Mouse (Mus musculus) liver, embryonic 16.5 days (tissue): Measurements from ENCODE around the gene Cdc42bpa. TPM values are rescaled to one million over a fixed set of nuclear protein-coding genes. Genes with fewer than 3 reads are reported as not detected.

Experiments used
- ATAC-seq: fragments of 200-750 bp; cut with Nextera tagmentation; 2 replicates; pipeline ENCODE4 v1.8.0; 2017; ENCODE audit warnings: low read depth, mild to moderate bottlenecking, moderate number of reproducible peaks, moderate library complexity
- H3K27ac ChIP-seq: fragments of 300-500 bp; sonication (generic); 2 replicates; pipeline ENCODE4 v1.5.1; 2014; ENCODE audit warnings: mild to moderate bottlenecking, low read length
- H3K27me3 ChIP-seq: fragments of 300-500 bp; sonication (generic); 2 replicates; pipeline ENCODE4 v1.6.1; 2014; ENCODE audit warnings: low read depth, low read length, mixed read lengths; ENCODE audit not compliant: control insufficient read depth, insufficient read depth
- H3K36me3 ChIP-seq: fragments of 300-500 bp; sonication (generic); 2 replicates; pipeline ENCODE4 v1.6.1; 2014; ENCODE audit warnings: mild to moderate bottlenecking; ENCODE audit not compliant: control insufficient read depth, insufficient read depth
- H3K4me1 ChIP-seq: fragments of 300-500 bp; sonication (generic); 2 replicates; pipeline ENCODE4 v1.6.1; 2014; ENCODE audit warnings: low read depth, low read length, mixed read lengths; ENCODE audit not compliant: control insufficient read depth
- H3K4me2 ChIP-seq: fragments of 300-500 bp; sonication (generic); 2 replicates; pipeline ENCODE4 v1.6.1; 2014; ENCODE audit warnings: low read depth, low read length, mixed read lengths
- H3K4me3 ChIP-seq: fragments of 300-500 bp; sonication (generic); 2 replicates; pipeline ENCODE4 v1.5.1; 2014; ENCODE audit warnings: low read depth, mild to moderate bottlenecking, low read length
- H3K9ac ChIP-seq: fragments of 300-500 bp; sonication (generic); 2 replicates; pipeline ENCODE4 v1.6.1; 2014; ENCODE audit warnings: low read depth, low read length
- H3K9me3 ChIP-seq: fragments of 300-500 bp; sonication (generic); replicated peaks from 2 replicates; pipeline ENCODE4 v1.6.1; 2016; ENCODE audit warnings: low read length; ENCODE audit not compliant: control insufficient read depth
- WGBS: fragments of 180-500 bp; shearing (Covaris S2); extraction: QIAGEN DNeasy Blood & Tissue Kit; methylation state at CpG from one replicate; pipeline ENCODE4 v1.1.7; 2014; ENCODE audit not compliant: insufficient replicate concordance; 5-methylcytosine and 5-hydroxymethylcytosine counted together
- polyA plus RNA-seq: library from polyadenylated mRNA; unstranded; fragments of >200 nt; fragmentation: Nextera tagmentation; extraction: Ambion mirVana; gene quantifications from 2 replicates; pipeline ENCODE4 v1.2.1, GENCODE M21; 2015

Cdc42bpa gene
- 6.7 and 7.1 TPM in 2 replicates for polyA plus RNA-seq

DNA sequence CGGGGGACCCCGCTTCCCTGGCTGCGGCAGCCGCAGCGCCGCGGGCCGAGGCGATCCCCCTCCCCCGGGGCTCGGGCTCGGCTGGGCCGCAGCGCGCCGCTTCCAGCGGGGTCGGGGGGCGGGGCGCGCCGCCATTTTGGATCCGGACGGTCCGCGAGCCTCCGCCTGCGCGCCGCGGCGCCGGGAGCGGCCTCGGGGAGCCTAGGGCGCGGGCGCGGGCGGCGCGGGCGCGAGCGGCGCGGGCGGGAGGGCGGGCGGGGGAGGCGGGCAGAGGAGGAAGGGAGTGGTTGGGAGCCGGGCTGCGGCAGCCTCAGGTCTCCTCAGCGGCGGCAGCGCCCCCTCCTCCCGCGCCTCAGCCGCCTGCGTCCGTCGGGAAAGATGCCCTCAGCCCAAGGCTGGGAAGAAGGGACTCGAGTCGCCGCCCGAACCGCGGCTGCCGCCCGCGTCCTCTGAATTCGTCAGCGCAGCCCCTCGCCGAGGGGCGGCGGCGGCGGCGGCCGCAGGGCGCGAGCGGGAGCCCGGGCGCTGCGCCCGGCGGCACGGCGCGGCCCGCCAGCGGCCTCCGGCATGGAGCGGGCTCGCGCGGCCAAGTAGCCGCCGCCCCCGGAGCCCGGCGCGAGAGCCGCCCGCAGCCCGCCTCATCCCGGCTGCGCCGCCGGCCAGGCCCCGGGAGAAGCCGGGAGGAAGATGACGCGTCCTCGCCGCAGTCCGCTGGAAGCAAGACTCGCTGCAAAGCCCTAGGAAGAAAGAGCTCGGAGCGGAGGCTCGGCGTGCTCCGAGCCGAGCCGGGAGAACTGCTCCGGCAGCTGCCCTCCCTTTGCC, at the start of gene Cdc42bpa:
Gene Cdc42bpa (plus strand): TSS at position 752 of the 822 bp plus-strand sequence.
- 0% methylated on average over 62 of the region's 128 CpGs for whole genome bisulfite sequencing
- Histone ChIP-seq H3K9me3 (no peaks in the 10 kb centered on the region), H3K9ac (peak within 1 kb of the TSS; percentile 94)

DNA sequence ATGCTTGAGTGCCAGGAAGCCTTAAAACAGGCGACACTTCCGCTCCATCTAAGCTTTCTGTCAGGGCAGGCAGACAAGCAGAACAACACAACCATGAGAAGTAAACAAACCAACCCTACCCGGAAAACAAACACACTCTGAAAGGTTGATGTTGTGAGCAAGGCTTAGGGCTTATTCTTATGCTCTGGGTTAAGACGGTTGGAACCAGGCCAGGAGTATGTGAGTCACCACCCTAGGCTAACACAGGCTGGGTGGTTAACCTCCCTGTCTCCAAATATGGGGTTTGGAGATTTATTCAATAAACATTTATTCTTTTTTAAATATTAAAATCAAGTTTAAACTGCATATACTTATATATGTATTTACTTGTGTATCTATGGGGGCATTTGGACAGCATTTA, 46.8 kb upstream of the Cdc42bpa start:
- Histone ChIP-seq H3K4me1 (no peaks in the 10 kb centered on the region), H3K4me3 (no peak overlapping the region), H3K27me3 (no peaks in the 10 kb centered on the region), H3K9me3 (no peaks in the 10 kb centered on the region), H3K4me2 (no peak overlapping the region), H3K9ac (no peak overlapping the region), H3K36me3 (no peaks in the 10 kb centered on the region), H3K27ac (no peak overlapping the region)
- 64% methylated on average over 4 of the region's 4 CpGs for WGBS
- ATAC-seq, result no peak

More for the DNA sequence above, at the start of gene Cdc42bpa:
- Histone ChIP-seq H3K27me3 (no peaks in the 10 kb centered on the region; the same call in 1 of the 2 replicates), H3K4me1 (peaks cover 7% of the 10 kb centered on the region), H3K27ac (peak within 1 kb of the TSS; percentile 90), H3K36me3 (no peaks in the 10 kb centered on the region), H3K4me3 (peak within 1 kb of the TSS; percentile 91), H3K4me2 (peak within 1 kb of the TSS; percentile 90)
- peak; percentile 95 for ATAC-seq

DNA sequence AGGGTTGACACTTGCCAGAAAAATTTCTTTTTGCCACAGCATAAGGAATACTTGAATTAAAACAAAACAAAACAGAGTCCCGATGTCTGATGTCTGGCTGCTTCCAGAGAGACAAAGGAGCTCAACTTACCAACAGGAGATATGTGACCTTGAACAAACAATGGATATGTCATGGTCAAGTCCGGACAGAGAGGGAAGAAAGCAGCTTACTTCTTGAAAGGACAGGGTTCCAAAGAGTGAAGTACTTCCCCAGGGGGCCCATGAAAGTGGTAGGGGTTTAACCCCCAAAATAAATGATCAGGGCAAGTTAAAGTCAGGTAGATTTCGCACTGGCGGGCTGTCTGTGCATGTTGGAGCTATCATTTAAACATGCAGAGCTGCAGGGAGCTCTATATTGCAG, 43.2 kb upstream of the Cdc42bpa start:
- H3K4me1 ChIP-seq, result no peaks in the 10 kb centered on the region

DNA sequence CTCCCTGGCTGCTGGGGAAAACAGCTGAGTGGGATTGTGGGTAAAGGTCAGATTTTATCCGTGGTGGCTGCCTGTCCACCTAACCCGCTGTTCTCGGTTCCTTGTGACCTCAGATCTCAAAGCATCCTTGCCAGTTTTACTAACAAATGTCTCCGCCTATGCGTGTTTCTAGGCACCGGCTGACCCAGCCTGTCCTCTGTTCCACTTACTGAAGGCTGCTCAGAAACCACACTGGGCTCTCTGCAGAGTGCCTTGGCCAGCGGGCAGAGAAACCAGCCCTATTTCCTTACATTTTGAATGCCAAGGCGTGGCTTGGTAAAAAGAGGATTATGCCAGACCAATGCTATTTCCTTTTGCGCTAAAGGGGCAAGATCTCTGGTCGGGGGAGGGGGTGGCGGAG, 42.8 kb upstream of the Cdc42bpa start:
- H3K36me3 ChIP-seq, result no peaks in the 10 kb centered on the region
- no peak overlapping the region for H3K4me2 ChIP-seq
- no peak for ATAC-seq
- H3K27me3 ChIP-seq, result no peaks in the 10 kb centered on the region
- no peak overlapping the region for H3K27ac ChIP-seq
- no peaks in the 10 kb centered on the region for H3K9me3 ChIP-seq
- no peaks in the 10 kb centered on the region for H3K4me1 ChIP-seq
- H3K9ac ChIP-seq, result no peak overlapping the region
- 62% methylated on average over 11 of the region's 11 CpGs for WGBS
- H3K4me3 ChIP-seq, result no peak overlapping the region

More for the DNA sequence above, 43.2 kb upstream of the Cdc42bpa start:
- Histone ChIP-seq H3K27me3 (no peaks in the 10 kb centered on the region), H3K4me3 (no peak overlapping the region), H3K9ac (no peak overlapping the region), H3K4me2 (no peak overlapping the region), H3K27ac (no peak overlapping the region), H3K9me3 (no peaks in the 10 kb centered on the region), H3K36me3 (no peaks in the 10 kb centered on the region)
- ATAC-seq, result no peak
- WGBS, result 65% methylated on average over 4 of the region's 4 CpGs

DNA sequence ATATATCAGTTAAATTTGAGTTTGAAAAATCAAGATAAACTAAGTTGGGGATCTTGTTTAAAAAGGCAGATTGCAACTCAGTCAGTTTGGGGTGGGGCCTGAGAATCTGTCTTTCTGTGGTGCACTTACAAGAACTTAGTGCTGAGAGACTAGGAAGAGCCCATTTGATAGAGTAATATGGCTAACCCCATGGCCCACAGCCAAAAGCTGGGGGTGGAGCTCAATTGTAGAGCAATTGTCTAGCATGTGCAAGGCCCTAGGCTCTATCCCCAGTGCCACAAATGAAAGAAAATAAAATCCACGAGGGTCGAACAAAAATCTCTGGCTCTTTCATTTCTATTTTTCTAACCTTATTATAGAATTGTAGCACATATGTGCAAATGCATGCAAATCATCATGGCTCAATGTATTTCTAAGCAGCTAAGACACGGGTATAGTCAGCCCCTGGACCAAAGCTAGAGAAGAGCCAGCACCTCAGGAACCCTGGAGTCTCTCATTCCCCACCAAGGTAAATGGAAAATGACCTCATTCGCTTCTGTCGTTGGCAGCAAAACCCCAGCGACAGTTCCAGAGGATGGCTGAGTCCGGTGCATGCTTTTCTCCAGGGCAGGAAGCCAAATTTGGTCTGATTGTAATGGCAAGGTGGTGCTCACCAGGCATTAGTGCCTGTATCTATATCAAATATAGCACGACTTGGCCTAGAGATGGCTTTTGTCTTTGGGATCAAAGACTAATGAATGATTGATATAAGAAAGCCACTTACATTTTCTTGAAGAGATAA, 40.4 kb upstream of the Cdc42bpa start:
- H3K4me2 ChIP-seq, result no peak overlapping the region
- no peak for ATAC-seq
- 74% methylated on average over 8 of the region's 8 CpGs for WGBS
- no peak overlapping the region for H3K9ac ChIP-seq
- no peaks in the 10 kb centered on the region for H3K27me3 ChIP-seq
- no peak overlapping the region for H3K4me3 ChIP-seq
- H3K4me1 ChIP-seq, result no peaks in the 10 kb centered on the region
- H3K27ac ChIP-seq, result no peak overlapping the region
- no peaks in the 10 kb centered on the region for H3K9me3 ChIP-seq
- H3K36me3 ChIP-seq, result no peaks in the 10 kb centered on the region

DNA sequence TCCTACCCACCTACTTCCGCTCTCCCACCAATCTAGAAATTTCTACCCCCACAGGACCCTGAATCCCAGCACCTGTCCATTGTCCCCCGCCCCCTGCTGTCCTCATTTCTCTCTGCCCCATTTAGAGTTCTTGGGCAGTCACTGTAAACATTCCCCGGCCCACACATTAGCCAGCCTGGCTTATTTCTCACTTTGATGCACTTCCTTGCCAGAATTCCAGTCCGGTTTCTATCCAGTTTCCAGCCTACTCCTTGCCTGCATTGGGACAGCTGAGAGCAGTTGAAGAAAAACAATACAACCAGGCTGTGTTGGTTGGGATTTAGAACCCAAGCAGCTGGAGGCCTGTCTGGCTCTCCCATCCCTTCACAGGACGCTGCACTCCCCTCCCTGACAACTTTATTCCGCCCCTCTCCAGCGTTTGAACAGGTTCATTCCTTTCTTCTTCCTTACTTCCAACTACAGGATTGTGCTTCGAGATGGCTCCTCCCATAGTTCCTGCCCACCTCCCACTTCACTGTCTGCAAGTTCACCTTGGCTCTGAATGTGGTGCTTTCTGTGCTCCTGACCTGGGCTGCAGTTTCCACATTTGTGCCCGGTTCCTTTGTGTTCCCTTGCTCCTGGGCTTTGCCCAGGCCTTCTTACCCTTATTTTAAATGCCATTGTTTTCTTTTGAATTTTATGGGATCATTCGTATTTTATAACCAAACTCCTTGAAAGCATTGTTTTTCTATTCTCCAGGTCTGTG, 36.4 kb upstream of the Cdc42bpa start:
- Histone ChIP-seq H3K4me2 (no peak overlapping the region), H3K27ac (no peak overlapping the region), H3K4me1 (no peaks in the 10 kb centered on the region), H3K36me3 (no peaks in the 10 kb centered on the region), H3K9ac (no peak overlapping the region), H3K4me3 (no peak overlapping the region), H3K27me3 (no peaks in the 10 kb centered on the region), H3K9me3 (no peaks in the 10 kb centered on the region)
- WGBS, result 63% methylated on average over 10 of the region's 10 CpGs
- ATAC-seq, result no peak

DNA sequence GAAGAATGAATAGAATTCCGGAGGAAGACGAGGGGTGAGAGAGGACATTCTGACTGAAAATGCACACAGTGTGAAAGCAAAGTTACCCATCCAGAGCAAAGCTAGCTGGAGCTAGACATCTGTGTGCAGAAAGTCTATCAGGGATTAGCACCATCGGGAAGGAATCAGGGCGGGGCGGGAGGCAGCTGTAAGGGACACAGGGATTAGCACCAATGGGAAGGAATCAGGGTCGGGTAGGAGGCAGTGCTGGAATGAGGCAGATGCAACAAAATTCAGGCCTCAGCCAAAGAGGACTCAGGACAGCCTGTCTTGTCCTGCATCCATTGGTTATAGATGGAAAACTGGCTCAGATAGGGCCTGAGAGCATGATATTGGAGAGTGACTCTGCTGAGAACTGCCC, 34.0 kb upstream of the Cdc42bpa start:
- Histone ChIP-seq H3K4me1 (no peaks in the 10 kb centered on the region), H3K36me3 (no peaks in the 10 kb centered on the region), H3K27ac (no peak overlapping the region), H3K9me3 (no peaks in the 10 kb centered on the region), H3K27me3 (no peaks in the 10 kb centered on the region), H3K9ac (no peak overlapping the region), H3K4me3 (no peak overlapping the region), H3K4me2 (no peak overlapping the region)
- no peak for ATAC-seq
- 74% methylated on average over 6 of the region's 6 CpGs for WGBS

DNA sequence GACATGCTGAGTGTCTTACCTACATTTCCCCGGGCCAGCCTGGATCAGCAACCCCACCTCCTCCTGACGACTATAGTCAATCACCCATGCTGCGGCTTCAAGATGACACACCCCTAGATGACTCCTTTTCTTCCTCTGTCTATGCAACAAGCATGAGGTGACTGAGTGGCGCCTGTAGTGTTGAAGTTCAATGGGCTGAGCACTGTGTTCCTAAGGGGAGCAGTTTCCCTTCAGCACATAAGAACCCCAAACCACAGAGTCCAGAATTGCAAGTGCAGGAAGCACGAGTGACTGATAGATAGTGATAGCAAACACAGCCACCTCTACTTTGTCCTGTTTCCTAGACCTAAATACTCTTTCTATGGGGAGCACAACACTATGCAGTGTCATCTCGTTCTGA, 33.2 kb upstream of the Cdc42bpa start:
- no peaks in the 10 kb centered on the region for H3K27me3 ChIP-seq
- H3K9ac ChIP-seq, result no peak overlapping the region
- H3K4me2 ChIP-seq, result no peak overlapping the region
- WGBS, result 42% methylated on average over 6 of the region's 6 CpGs
- H3K36me3 ChIP-seq, result no peaks in the 10 kb centered on the region
- H3K27ac ChIP-seq, result no peak overlapping the region
- H3K9me3 ChIP-seq, result no peaks in the 10 kb centered on the region
- ATAC-seq, result no peak
- no peak overlapping the region for H3K4me3 ChIP-seq
- H3K4me1 ChIP-seq, result no peaks in the 10 kb centered on the region
